11 mouse cellular contexts compared by ENCODE assay signal in genomic region chr5:25313881-25314280, GRCm38 (mm10).
A peak's percentile ranks its signal among the peaks of the same experiment; 100 is the strongest.
DNase-seq lines count a peak whose midpoint lies in the region; ATAC-seq and TF ChIP-seq lines count a peak whose summit lies in the region.
"Had no signal": no experiment of that assay in that cellular context is flagged by ENCODE, and none has a peak within 500 bp of the region (broad histone marks: within the 10 kb centered on the region; RNA-seq: fewer than 3 reads in every experiment).

No protein-coding gene starts in this region.

- TF ChIP-seq CTCF in lung, adult 2 months (IDR thresholded peaks at IDR 0.05; ENCODE audit: insufficient read depth, low read length) = no peak

- no peaks in the 10 kb centered on the region for H3K4me1 ChIP-seq in heart, embryonic 12.5 days (replicated peaks)
- H3K4me1 ChIP-seq in lung, adult 2 months (ENCODE audit: control insufficient read depth, insufficient read depth, low read length) = no peaks in the 10 kb centered on the region

- H3K4me3 ChIP-seq in heart, embryonic 12.5 days = no peak overlapping the region
- H3K4me3 ChIP-seq in lung, adult 2 months (replicated peaks; ENCODE audit: extremely low read depth, low read depth, low read length) = no peak overlapping the region
- H3K4me3 ChIP-seq: liver, embryonic 13.5 days had no signal

- WGBS in heart, embryonic 12.5 days = 84% methylated on average over 6 of the region's 6 CpGs
- WGBS in lung, adult 2 months = 61% methylated on average over 6 of the region's 6 CpGs

- no peak overlapping the region for H3K27ac ChIP-seq in heart, embryonic 12.5 days (ENCODE audit: poor library complexity, severe bottlenecking)
- H3K27ac ChIP-seq: hindbrain, embryonic 14.5 days; liver, embryonic 13.5 days had no signal

- no peak for TF ChIP-seq POLR2A in lung, adult 2 months (IDR thresholded peaks at IDR 0.05; ENCODE audit: borderline replicate concordance, extremely low read depth, low read depth, low read length)

- H3K27me3 ChIP-seq in heart, embryonic 12.5 days (replicated peaks) = no peaks in the 10 kb centered on the region
- H3K27me3 ChIP-seq: liver, embryonic 13.5 days had no signal

- no peaks in the 10 kb centered on the region for H3K9me3 ChIP-seq in heart, embryonic 12.5 days (replicated peaks)
- H3K9me3 ChIP-seq: liver, embryonic 13.5 days had no signal

- no peak overlapping the region for H3K9ac ChIP-seq in heart, embryonic 12.5 days
- H3K9ac ChIP-seq: hindbrain, embryonic 14.5 days; liver, embryonic 13.5 days had no signal

- peaks cover 62% of the 10 kb centered on the region for H3K36me3 ChIP-seq in heart, embryonic 12.5 days

- peak; percentile 29 to 45 for DNase-seq in heart, adult 18-20 months
- peak; percentile 45 for DNase-seq in lung, postnatal 14 days
- DNase-seq in lung, adult 2 months = no peak
- DNase-seq in brain, adult 2 months (ENCODE audit: low read depth, low spot score) = peak; percentile 16
- DNase-seq in kidney, postnatal 36 days = peak; percentile 6 to 57
- DNase-seq in T-cell, adult 2 months (ENCODE audit: low spot score) = no peak
- DNase-seq: liver, embryonic 13.5 days; thymus, postnatal 14 days had no signal

- no peak overlapping the region for H3K4me2 ChIP-seq in heart, embryonic 12.5 days
- H3K4me2 ChIP-seq: hindbrain, embryonic 14.5 days; liver, embryonic 13.5 days; midbrain, embryonic 11.5 days had no signal

- no peak for ATAC-seq in heart, embryonic 12.5 days (ENCODE audit: insufficient number of reproducible peaks, low FRiP score)

Comparison
In these comparisons a context has a peak if more than half of its experiments do, and no peak if none do; other contexts are left out.
1. DNase-seq: peak in heart, adult 18-20 months (2 of 2), lung, postnatal 14 days (single experiment), brain, adult 2 months (single experiment) and kidney, postnatal 36 days (2 of 2); none in lung, adult 2 months (single experiment) and T-cell, adult 2 months (single experiment).